Mouse (Mus musculus) neural tube, embryonic 12.5 days (tissue): ENCODE results near the gene Slc29a3. TPM values are rescaled to one million over a fixed set of nuclear protein-coding genes. Genes with fewer than 3 reads are reported as not detected.

Experiments
- ATAC-seq: fragments of 200-750 bp; cut with Nextera tagmentation; 2 replicates; pipeline ENCODE4 v1.8.0; 2017; ENCODE audit warnings: low read depth, mild to moderate bottlenecking, moderate TSS enrichment, moderate library complexity; ENCODE audit not compliant: low FRiP score
- H3K27ac ChIP-seq: fragments of 300-500 bp; sonication (generic); 2 replicates; pipeline ENCODE4 v1.5.1; 2016
- H3K27me3 ChIP-seq: fragments of 300-500 bp; sonication (generic); replicated peaks from 2 replicates; pipeline ENCODE4 v1.6.1; 2016; ENCODE audit warnings: mild to moderate bottlenecking
- H3K36me3 ChIP-seq: fragments of 300-500 bp; sonication (generic); 2 replicates; pipeline ENCODE4 v1.6.1; 2016; ENCODE audit warnings: mild to moderate bottlenecking
- H3K4me1 ChIP-seq: fragments of 300-500 bp; sonication (generic); 2 replicates; pipeline ENCODE4 v1.6.1; 2016
- H3K4me2 ChIP-seq: fragments of 300-500 bp; sonication (generic); replicated peaks from 2 replicates; pipeline ENCODE4 v1.6.1; 2016; ENCODE audit warnings: mild to moderate bottlenecking
- H3K4me3 ChIP-seq: fragments of 300-500 bp; sonication (generic); 2 replicates; pipeline ENCODE4 v1.5.1; 2016
- H3K9ac ChIP-seq: fragments of 300-500 bp; sonication (generic); 2 replicates; pipeline ENCODE4 v1.6.1; 2016; ENCODE audit warnings: mild to moderate bottlenecking
- H3K9me3 ChIP-seq: fragments of 300-500 bp; sonication (generic); 2 replicates; pipeline ENCODE4 v1.6.1; 2016; ENCODE audit warnings: mild to moderate bottlenecking
- WGBS: fragments of 180-500 bp; shearing (Covaris S2); methylation state at CpG from one replicate; pipeline ENCODE4 v1.1.7; 2016; 5-methylcytosine and 5-hydroxymethylcytosine counted together
- polyA plus RNA-seq: library from polyadenylated mRNA; unstranded; fragments of >200 nt; fragmentation: Nextera tagmentation; extraction: Ambion mirVana; gene quantifications from 2 replicates; pipeline ENCODE4 v1.2.1, GENCODE M21; 2016

Gene Slc29a3
- polyA plus RNA-seq: 12.9 and 13.6 TPM in 2 replicates

DNA sequence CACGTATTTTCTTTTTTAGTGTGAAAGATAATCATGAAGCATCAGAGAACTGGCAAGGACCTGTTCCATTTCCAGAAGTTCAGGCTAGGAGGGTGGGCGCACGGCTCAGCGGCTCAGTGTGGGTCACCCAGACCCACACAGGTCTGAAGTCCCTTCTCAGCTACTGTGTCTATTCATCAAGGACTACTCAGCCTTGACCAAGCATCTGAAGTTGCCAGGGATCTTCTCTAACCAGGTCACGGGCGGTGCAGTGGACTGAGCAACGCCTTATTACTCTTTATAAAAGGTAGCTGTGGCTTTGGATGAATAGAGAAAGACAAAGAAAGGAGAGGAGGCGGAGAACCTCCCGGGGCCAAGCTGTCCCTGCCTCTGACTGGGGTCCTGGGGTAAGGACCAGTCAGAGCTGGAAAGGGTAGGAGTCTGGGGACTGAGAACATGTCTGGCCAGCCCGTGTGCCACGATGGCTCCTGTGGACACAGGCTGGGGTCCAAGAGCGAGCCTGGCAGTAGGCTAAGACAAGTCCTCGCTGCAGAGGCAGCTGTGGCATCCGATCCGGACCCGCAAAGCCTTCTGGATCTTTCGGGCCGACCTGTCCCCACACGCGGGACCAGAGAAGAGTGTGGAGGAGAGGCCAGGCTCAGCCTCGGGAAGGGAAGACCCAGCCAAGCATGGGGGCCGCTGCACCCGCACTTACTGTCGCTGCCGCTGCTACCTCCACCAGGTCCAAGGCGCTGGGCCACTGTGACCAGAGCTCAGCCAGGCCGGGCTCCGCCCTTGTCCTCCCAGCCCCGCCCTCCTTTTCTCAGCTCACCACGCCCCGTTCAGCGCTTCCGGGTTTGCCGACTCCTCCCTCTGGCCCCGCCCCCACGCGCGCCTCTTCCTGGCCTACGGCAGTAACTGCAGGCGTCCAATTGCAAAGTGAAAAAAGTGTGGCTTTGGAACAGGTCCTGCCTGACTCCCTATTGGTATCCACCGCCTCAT is at the start of gene Slc29a3:
Slc29a3 (minus strand) TSS at position 755 of the 981 bp plus-strand sequence.
- peak; percentile 91 for ATAC-seq
- Histone ChIP-seq H3K27me3 (no peaks in the 10 kb centered on the region), H3K9me3 (no peaks in the 10 kb centered on the region), H3K4me3 (peak within 1 kb of the TSS; percentile 59), H3K27ac (peak within 1 kb of the TSS; percentile 46; the same call in 1 of the 2 replicates), H3K9ac (peak within 1 kb of the TSS; percentile 80), H3K4me1 (peaks cover 39% of the 10 kb centered on the region), H3K36me3 (no peaks in the 10 kb centered on the region; the same call in 1 of the 2 replicates), H3K4me2 (peak within 1 kb of the TSS; percentile 76)
- 9% methylated on average over 41 of the region's 41 CpGs for WGBS

DNA sequence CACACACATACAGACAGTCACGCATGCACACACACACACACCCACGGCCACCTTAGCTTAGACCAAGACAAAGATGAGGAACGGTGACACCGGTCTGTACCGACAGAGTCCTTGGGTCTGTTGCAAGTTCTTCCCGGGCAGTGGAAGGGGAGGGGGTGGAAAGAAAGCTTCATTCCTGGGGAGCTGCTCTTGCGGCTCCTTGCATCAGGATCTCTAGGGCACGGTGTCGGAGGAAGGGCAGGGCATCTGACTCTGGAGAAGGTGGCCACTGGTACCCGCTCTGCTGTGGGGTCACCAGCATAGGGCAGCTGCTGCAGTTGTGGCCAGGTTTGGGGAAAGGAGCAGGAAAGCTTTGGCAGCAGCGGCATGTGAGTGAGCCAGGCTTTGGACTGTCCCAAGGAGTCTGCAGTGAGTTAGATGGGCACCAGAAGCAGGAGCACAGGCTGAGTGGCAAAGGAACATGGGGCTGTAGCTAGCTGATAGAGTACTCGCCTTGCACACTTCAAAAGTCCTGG is 49.4 kb upstream of the Slc29a3 start:
- Histone ChIP-seq H3K9me3 (no peaks in the 10 kb centered on the region), H3K4me1 (peaks cover 54% of the 10 kb centered on the region), H3K27ac (no peak overlapping the region), H3K27me3 (peaks cover 5% of the 10 kb centered on the region; the same call in 1 of the 2 replicates), H3K4me3 (no peak overlapping the region), H3K9ac (no peak overlapping the region), H3K36me3 (no peaks in the 10 kb centered on the region), H3K4me2 (no peak overlapping the region)
- WGBS: 57% methylated on average over 12 of the region's 12 CpGs
- no peak for ATAC-seq

DNA sequence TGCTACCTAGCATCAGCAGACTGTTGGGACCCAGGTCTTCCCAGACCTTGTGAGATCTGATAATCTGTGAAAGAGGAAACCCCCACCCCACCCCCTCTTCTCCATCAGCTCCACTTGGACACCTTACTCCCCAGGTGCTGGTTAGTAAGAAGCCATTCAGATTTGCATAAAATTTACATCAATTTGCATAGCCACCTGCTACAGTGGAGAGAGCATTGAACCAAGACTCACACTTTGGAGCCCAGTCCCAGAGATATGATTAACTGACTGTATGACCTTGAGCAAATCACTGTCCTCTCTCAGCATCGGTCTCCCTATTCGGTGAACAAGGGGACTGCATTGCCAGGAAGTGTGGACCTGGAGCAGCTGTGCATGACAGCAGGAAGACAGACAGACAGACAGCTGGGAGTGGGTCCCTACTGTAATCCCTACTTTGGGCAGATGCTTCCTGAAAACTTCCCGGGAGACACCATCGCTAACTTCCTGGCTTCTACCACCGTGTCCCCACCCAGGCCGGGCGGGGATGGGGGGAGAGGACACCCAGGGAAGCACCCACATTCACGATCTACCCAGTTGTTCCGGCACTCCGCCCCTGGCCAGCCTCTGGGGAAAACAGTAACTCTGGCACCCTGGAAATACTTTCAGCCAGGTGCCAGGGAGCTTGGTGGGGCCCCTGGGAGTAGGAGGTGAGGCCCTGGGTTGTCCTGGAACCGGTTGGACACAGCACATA is 48.7 kb upstream of the Slc29a3 start:
- H3K4me3 ChIP-seq: no peak overlapping the region
- ATAC-seq: 0 out of 2 replicates have a peak, but pooled peaks have one; percentile 7
- H3K27ac ChIP-seq: no peak overlapping the region
- H3K36me3 ChIP-seq: no peaks in the 10 kb centered on the region
- H3K27me3 ChIP-seq: peaks cover 5% of the 10 kb centered on the region; the same call in 1 of the 2 replicates
- H3K9ac ChIP-seq: no peak overlapping the region
- H3K4me2 ChIP-seq: peak overlapping the region; percentile 27; the same call in 1 of the 2 replicates
- no peaks in the 10 kb centered on the region for H3K9me3 ChIP-seq
- H3K4me1 ChIP-seq: peaks cover 50% of the 10 kb centered on the region
- WGBS: 40% methylated on average over 11 of the region's 11 CpGs

DNA sequence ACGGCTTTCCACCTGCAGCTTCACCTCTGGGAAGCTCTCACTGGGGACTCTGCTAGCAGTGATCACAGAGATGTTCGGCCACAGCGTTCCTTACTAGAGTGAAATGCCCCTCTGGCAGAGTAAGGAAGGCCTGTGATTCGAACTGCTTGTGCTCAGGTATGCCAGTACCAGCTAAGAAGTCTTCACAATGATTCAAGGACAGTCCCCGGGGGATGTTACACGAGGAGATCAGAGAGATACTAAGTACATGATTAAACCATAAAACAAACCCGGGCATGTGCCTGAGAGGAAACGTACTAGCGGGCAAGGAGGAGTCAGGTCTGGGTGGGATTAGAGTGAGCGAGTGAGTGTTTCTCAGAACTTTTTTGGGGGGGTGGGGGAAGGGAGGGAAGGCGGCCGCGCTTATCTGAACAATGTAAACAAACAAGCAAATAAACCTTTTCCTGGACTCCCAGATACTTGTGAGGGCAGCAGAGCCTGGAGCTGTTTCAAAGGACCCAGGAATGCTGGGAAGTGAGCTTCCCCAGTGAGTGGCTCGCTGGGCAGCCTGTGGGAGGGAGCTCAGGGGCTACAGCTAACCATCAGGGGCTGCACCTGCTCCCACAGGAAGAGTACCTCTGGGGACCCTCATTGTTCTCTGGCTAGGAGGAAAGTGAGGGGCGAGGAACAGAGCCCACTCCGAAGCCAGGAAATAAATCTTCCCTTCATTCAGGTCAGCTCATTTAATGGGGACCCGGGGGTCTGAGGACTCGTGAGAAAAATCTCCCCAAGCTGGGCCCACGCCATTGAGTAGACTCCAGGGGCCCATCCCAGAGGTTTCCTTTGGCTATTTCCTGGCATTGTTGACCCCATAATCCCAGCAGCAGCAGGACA is 47.9 kb upstream of the Slc29a3 start:
- WGBS: 14% methylated on average over 19 of the region's 19 CpGs
- Histone ChIP-seq H3K27ac (no peak overlapping the region), H3K9me3 (no peaks in the 10 kb centered on the region), H3K4me1 (peaks cover 44% of the 10 kb centered on the region), H3K36me3 (no peaks in the 10 kb centered on the region), H3K4me2 (peak overlapping the region; percentile 27; the same call in 1 of the 2 replicates), H3K4me3 (no peak overlapping the region), H3K27me3 (peaks cover 5% of the 10 kb centered on the region; the same call in 1 of the 2 replicates), H3K9ac (no peak overlapping the region)
- no peak for ATAC-seq

DNA sequence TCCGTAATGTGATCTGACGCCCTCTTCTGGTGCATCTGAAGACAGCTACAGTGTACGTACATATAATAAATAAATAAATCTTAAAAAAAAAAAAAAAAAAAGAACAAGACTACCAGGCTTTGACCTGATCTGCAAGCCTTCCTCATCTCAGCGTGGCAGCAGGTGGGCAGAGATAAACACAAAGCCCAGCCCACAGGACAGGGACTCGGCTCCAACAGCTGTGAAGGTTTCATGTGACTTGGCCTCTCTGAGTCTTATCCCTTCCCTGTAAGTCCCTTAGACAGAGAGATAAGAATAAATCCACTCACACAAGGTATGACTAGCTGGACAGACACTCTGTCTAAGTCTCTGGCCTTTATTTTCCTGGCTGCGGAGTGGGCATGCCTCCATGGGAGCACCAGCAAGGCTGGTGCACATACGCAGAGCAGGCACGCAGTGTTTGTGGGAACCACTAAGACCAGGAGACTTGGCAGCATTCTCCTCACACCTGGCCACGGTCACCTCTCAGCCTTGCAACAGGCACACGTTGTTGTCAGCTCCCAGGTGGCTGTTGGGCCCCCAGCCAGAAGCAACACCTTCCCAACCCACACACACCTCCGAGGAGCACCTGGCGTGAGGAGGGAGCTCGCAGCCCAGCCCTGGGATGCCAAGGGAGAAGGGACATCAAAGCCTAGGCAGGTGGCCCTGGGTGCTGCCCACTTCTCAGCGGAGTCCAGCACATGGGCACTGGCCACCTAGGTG is 45.3 kb upstream of the Slc29a3 start:
- Histone ChIP-seq H3K4me2 (no peak overlapping the region), H3K27me3 (peaks cover 10% of the 10 kb centered on the region; the same call in 1 of the 2 replicates), H3K9ac (no peak overlapping the region), H3K36me3 (no peaks in the 10 kb centered on the region), H3K4me3 (no peak overlapping the region), H3K9me3 (no peaks in the 10 kb centered on the region), H3K4me1 (peaks cover 43% of the 10 kb centered on the region), H3K27ac (no peak overlapping the region)
- no peak for ATAC-seq
- 83% methylated on average over 14 of the region's 14 CpGs for WGBS

DNA sequence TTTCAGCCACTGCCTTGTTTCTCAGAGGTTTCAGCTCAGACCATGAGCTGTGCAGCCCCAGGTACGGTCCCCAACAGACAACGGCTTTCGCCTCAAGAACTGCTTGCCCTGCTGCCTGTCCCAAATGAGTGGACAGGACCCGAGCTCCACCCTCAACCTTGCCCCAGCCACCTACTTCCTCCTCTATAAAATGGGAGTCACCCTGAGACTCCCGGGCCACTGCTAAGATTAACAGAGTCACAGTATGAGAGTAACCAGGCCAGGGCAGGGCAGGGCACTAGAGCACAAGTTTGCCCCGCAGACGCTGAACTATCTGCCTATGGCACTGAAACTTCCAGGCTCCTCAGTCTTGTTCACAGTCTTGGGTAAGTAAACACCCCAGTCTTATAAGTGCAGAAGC is 43.9 kb upstream of the Slc29a3 start:
- WGBS: 84% methylated on average over 7 of the region's 7 CpGs
- Histone ChIP-seq H3K27ac (no peak overlapping the region), H3K9me3 (no peaks in the 10 kb centered on the region), H3K4me3 (no peak overlapping the region), H3K27me3 (peaks cover 12% of the 10 kb centered on the region; the same call in 1 of the 2 replicates), H3K4me1 (peaks cover 47% of the 10 kb centered on the region), H3K36me3 (no peaks in the 10 kb centered on the region), H3K9ac (no peak overlapping the region), H3K4me2 (no peak overlapping the region)
- ATAC-seq: no peak

DNA sequence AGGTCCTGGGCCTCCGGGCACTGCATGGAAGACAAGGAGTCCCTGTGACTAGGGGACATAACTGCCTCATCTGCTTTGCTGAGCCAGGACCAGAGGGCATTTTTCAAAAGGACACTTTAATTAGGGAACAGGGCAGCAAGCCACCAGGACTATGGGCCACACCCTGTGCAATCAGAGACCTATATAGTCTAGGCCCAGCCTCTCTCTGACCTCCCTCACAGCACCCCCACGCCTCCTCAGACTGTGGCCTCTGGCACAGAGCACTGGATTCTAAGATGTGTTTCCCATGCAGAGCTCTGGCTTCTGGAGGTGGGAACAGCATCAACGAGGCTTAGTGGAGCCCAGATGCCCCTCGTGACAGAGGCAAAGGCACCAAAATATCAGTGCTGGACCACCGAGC is 43.4 kb upstream of the Slc29a3 start:
- WGBS: 69% methylated on average over 5 of the region's 5 CpGs
- H3K36me3 ChIP-seq: no peaks in the 10 kb centered on the region
- no peak for ATAC-seq

DNA sequence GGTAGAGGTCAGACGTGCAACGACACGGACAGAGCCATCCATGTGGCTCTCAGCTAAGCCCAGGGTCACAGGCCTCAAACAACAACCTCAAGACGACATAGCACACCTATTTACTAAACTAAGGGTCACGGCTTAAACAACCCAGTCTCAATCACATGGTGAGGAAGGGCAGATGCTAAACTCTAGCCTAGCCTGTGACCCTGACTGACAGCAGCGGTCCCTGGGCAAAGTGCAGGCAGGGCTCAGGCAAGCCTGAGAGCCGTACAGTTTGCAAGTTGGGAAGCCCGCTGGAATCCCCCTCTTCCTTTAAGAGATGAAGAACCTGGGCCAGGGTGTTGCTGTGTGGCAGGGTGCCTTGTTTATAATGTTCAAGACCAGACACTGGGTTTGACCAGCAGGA is 42.2 kb upstream of the Slc29a3 start:
- no peaks in the 10 kb centered on the region for H3K36me3 ChIP-seq
- no peak overlapping the region for H3K4me3 ChIP-seq
- ATAC-seq: no peak
- no peaks in the 10 kb centered on the region for H3K9me3 ChIP-seq
- H3K27ac ChIP-seq: no peak overlapping the region
- 27% methylated on average over 8 of the region's 8 CpGs for WGBS
- H3K9ac ChIP-seq: no peak overlapping the region
- no peak overlapping the region for H3K4me2 ChIP-seq
- peaks cover 10% of the 10 kb centered on the region; the same call in 1 of the 2 replicates for H3K27me3 ChIP-seq
- H3K4me1 ChIP-seq: peaks cover 30% of the 10 kb centered on the region

More for the DNA sequence above, 43.4 kb upstream of the Slc29a3 start:
- no peak overlapping the region for H3K4me2 ChIP-seq
- H3K27me3 ChIP-seq: peaks cover 15% of the 10 kb centered on the region; the same call in 1 of the 2 replicates
- no peak overlapping the region for H3K4me3 ChIP-seq
- no peaks in the 10 kb centered on the region for H3K9me3 ChIP-seq
- H3K9ac ChIP-seq: no peak overlapping the region
- peaks cover 42% of the 10 kb centered on the region for H3K4me1 ChIP-seq
- H3K27ac ChIP-seq: no peak overlapping the region

DNA sequence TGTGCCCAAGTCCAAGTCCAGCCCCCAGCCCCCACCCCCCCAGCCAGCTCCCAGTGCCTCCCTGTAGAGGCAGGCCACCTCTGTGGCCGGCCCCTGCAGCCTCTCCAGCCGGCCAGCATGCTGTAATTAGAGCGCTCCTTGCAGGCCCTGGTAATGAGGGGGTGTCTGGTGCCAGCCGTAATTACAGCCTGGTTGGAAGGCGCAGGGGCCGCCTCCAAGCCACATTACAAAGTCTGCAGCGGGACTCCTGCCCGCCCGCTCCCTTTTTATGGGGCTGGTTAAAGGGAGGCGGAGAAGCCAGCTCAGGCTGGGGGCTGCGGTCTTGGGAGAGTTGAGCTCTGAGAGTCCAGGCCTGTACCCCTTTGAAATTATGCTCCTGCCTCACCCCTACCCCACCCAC is 41.8 kb upstream of the Slc29a3 start:
- Histone ChIP-seq H3K4me1 (peaks cover 26% of the 10 kb centered on the region), H3K9ac (no peak overlapping the region), H3K36me3 (no peaks in the 10 kb centered on the region), H3K9me3 (no peaks in the 10 kb centered on the region), H3K27me3 (peaks cover 10% of the 10 kb centered on the region; the same call in 1 of the 2 replicates), H3K4me3 (no peak overlapping the region), H3K27ac (no peak overlapping the region), H3K4me2 (no peak overlapping the region)
- WGBS: 16% methylated on average over 11 of the region's 11 CpGs
- no peak for ATAC-seq

DNA sequence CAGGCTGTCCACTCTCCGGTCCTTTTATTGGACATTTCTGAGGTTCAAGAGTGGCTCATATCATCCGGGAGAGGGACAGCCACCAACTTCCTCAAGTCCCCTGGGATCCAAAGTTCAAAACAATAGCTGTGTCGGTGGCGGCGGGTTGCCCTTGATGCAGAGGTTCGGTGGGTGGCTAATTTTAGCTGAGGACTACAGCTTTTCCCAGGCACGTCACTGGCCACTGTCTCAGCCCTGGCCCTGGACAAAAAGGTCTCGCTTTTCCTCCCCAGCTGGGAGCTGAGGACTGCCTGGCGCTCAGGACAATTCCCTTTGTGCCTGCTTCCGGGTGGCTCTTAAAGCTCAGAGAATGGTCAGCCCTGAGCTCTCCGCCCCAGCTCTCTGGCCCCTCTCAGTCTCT is 40.2 kb upstream of the Slc29a3 start:
- no peaks in the 10 kb centered on the region for H3K9me3 ChIP-seq
- no peak overlapping the region for H3K4me3 ChIP-seq
- 5% methylated on average over 11 of the region's 11 CpGs for WGBS
- H3K27ac ChIP-seq: no peak overlapping the region
- 0 out of 2 replicates have a peak overlapping the region, but pooled peaks have one; percentile 12 for H3K4me2 ChIP-seq
- no peak for ATAC-seq
- H3K27me3 ChIP-seq: peaks cover 10% of the 10 kb centered on the region; the same call in 1 of the 2 replicates
- peaks cover 21% of the 10 kb centered on the region for H3K4me1 ChIP-seq
- H3K9ac ChIP-seq: no peak overlapping the region
- H3K36me3 ChIP-seq: no peaks in the 10 kb centered on the region
